1 mouse cellular context compared by ENCODE assay signal in genomic region chr13:48869950-48870770, GRCm38 (mm10).
A peak's percentile ranks its signal among the peaks of the same experiment; 100 is the strongest.
TF ChIP-seq lines count a peak whose summit lies in the region.

No protein-coding gene starts in this region.

TF ChIP-seq in MEL, 35 proteins besides CTCF, POLR2A, EP300 and RAD21 (continued from another document):
- peak; percentile 46; the same call in 1 of the 2 replicates for TF ChIP-seq SIN3A (IDR thresholded peaks at IDR 0.05; ENCODE audit: low read length)
- TF ChIP-seq RCOR1 (IDR thresholded peaks at IDR 0.05; ENCODE audit: low read depth, low read length): no peak
